Mouse (Mus musculus) ES-Bruce4 (cell line): ENCODE results near the gene Gnl1.

Experiments
- CTCF ChIP-seq: IDR thresholded peaks from one replicate; pipeline ENCODE4 v1.8.1; 2011; ENCODE audit warnings: low read depth, low read length
- EP300 ChIP-seq: IDR thresholded peaks from 2 replicates; pipeline ENCODE4 v1.6.1; 2011; ENCODE audit warnings: low read depth, low read length; ENCODE audit not compliant: insufficient read depth
- POLR2A ChIP-seq: IDR thresholded peaks from one replicate; pipeline ENCODE4 v1.8.1; 2011; ENCODE audit warnings: low read length; ENCODE audit not compliant: insufficient read depth

GRCm38 (mm10) chr17:35979401-35980362 is at the start of gene Gnl1, which contains the start of gene Prr3:
- TF ChIP-seq POLR2A (no peak), CTCF (no peak), EP300 (no peak)
